Mouse (Mus musculus) lung, postnatal 4 days (tissue): Measurements from ENCODE around the gene Tmem190.
"Not testable (repeated sequence)": the region's sequence is repeated elsewhere in the genome, so short reads cannot be mapped to it uniquely, and the experiment has no call there.

Source experiments
- DNase-seq, 2 experiments: peaks; one replicate each; pipeline ENCODE4 v3.0.0; 2021

The Tmem190 gene

GRCm38 (mm10) chr7:4776861-4777830 lies 5.6 kb upstream of the Tmem190 start:
- DNase-seq = peak; percentile 69 to 75

- DNase-seq = no peak
These were observed 4.7 kb upstream of the Tmem190 start for GRCm38 (mm10) chr7:4777851-4778637.

DNA sequence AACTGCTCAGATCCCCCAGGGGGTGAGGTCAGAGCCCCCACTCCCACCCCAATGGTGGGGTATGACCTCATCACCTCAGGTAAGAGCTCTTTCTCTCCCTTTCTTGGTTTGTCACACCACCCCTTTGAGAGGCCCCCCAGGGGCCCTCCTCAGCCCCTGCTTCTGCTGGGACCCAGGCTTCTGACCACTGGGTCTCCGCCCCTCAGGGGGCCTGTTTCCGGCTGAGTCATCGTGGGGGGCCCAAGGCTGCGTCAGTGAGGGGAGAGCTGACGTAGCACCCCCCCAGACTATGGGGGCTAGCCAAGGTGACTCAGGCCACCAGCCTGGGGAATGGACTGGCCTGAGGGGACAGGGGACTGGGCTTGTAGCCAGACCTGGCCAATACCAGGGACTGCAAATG lies 2.8 kb upstream of the Tmem190 start:
- no peak for DNase-seq

GRCm38 (mm10) chr7:4782130-4782529 lies 607 bp upstream of the Tmem190 start:
- no peak for DNase-seq

DNA sequence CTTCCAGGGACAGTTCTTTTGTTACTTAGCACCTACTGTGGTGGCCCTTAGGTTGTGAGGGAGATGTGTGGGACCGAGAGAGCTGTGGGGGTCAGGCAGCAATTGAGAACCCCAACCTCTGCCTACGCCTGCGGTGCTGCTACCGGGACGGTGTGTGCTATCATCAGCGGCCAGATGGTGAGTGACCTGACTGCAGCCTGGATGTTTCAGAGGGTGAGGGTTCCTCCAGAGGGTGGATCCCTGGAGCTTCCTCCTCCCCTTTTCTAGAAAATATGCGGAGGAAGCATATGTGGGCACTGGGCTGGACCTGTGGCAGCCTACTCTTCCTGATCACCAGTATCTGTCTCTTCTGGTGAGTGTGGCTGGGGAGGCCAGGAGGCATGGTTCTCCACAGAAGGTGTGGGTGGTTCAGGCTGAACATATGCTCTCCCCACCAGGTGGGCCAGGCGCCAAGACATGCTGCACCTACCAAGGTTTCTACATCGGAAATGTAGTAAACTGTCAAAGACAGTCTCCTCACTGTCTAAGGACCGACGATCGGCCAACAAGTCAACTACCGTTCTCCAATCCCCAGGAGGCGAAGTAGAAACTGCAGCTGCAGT lies 1.0 kb downstream of the Tmem190 start:
- DNase-seq = no peak

DNA sequence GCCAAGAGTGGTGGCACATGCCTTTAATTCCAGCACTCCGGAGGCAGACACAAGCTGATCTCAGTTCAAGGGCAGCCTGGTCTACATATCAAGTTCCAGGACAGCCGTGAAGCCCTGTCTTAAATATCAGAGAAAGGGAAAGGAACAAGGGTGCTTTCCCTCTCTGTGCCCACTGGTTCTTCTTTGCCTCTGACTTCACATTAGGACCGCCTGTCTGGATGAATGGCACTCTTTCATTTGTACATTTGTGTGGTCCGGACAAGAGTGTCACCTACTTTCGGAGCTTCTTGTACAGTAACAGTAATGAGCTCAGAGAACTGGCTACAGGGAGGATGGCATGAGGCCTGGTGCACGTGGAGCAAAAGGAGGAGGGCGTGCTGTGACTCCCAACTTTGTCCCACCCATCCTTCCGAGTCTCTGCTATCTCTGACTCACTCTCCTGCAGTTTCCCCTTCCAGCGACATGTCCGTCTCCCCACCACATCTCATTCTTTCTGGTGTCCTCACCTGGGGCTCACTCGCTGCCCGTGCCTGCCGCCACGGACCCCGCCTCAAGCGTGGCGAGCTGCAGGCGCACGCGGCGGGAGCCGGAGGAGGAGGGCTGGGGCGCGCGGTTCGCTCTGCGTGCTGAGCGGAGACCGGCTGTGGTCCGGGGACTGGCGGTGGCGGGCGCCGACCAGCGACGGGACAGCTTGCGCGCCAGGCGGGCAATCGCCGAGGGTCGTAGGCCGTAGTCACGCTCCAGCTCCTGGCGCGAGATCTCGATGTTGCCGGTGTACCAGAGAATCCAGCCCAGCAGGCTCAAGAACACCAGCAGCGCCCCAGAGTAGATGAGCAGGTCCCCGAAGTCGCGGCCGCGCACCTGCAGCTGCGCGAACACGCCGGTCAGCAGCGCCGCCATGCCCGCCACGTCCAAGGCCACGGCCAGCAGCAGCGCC lies 6.0 kb downstream of the Tmem190 start:
- DNase-seq = peak; percentile 75 to 79

DNA sequence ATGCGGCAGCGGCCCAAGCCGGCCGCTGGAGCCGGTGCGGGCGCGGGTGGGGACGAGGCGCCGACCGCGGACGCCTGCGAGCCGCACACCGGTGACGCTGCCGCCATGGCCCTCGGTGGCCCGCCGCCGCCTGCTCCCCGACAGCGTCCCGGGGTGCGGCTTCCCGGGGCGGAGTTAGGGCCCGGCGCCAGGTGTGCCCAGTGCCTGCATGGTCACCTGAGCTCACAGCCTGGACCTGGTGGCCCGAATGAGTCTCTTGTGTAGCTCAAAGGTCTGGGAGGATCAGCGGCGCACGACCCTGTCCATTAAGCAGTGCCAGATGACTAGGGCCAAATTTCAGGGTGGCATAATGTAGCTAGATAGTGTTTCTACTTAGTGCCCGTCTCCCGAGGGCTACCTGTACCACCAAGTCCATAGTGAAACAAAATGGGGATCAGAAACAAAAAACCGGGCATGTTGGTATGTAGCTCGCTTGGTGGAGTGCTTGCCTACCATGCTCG lies 6.7 kb downstream of the Tmem190 start, which contains the start of gene Tmem238:
Gene Tmem238 (minus strand): TSS at position 221 of the 500 bp plus-strand sequence.
- peak; percentile 79 to 84 for DNase-seq

- peak; percentile 97 for DNase-seq
These were observed 9.8 kb downstream of the Tmem190 start, which contains the start of gene Rpl28 for GRCm38 (mm10) chr7:4792278-4793212. Gene Rpl28 (plus strand): TSS chr7:4792874.

DNA sequence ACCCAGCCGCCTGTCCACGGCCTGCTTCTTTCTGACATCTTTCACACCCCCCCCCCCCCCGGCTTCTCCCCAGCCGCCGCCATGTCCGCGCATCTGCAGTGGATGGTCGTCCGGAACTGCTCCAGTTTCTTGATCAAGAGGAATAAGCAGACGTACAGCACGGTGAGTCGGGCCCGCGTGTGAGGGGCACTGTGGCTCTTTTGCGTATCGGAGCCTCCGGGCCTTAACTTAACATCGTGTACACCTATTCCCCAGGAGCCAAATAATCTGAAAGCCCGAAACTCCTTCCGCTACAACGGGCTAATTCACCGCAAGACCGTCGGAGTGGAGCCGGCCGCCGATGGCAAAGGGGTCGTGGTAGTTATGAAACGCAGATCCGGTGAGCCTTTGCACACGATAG lies 10.5 kb downstream of the Tmem190 start:
- DNase-seq = peak in 1 of 2 experiments; percentile 27

- DNase-seq = no peak
These were observed 10.9 kb downstream of the Tmem190 start for GRCm38 (mm10) chr7:4793674-4794073.

- no peak for DNase-seq
These were observed 12.0 kb downstream of the Tmem190 start for GRCm38 (mm10) chr7:4794631-4795168.

DNA sequence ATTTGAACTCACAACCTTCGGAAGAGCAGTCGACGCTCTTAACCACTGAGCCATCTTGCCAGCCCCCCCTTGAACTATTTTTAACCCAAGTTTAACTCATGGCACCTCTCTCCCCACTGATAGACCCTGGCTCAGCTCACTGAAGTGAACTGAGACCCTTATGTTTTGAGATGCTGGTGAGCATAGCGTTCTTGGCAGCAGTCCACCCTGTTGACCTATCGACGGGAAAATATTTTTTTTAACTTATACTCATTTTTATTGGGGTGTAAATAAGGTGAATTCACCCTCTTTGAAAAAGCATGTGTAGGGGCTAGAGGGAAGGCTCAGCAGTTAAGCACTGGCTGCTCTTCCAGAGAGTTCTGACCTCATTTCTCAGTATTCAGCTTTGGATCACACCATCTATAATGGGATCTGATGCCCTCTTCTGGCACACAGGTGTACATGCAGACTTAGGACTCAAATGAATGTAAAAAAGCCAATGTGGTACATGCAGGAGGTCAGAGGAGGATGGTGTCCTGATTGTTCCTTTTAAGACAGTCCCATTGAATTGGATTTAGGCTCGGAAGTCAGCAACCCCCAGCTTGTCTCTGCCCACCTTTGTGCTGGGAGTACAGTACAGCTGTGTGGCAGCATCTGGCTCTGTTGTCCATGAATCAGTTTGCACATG lies 13.2 kb downstream of the Tmem190 start:
- DNase-seq = peak in 1 of 2 experiments; percentile 31

- no peak for DNase-seq
These were observed 19.5 kb downstream of the Tmem190 start for GRCm38 (mm10) chr7:4802247-4802646.

- DNase-seq = peak in 1 of 2 experiments; percentile 54
These were observed 24.0 kb downstream of the Tmem190 start for GRCm38 (mm10) chr7:4806716-4807115.

DNA sequence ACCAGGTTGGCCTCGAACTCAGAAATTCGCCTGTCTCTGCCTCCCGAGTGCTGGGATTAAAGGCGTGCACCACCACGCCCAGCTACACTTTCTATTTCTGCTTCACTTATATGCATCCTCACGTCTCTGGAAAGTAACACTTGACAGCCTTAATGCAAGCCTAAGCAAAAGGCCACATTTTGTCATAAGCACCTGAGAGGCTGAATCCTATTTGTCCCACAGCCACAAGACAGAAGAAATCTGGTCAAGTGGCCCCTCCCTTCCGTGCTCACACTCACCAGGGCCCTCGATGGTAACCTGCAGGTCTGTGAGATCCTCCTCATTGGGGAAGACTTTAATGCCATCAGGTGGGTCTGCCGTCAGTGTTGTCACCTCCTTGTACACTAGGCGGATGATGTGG lies 28.4 kb downstream of the Tmem190 start:
- DNase-seq = not testable (repeated sequence)

DNA sequence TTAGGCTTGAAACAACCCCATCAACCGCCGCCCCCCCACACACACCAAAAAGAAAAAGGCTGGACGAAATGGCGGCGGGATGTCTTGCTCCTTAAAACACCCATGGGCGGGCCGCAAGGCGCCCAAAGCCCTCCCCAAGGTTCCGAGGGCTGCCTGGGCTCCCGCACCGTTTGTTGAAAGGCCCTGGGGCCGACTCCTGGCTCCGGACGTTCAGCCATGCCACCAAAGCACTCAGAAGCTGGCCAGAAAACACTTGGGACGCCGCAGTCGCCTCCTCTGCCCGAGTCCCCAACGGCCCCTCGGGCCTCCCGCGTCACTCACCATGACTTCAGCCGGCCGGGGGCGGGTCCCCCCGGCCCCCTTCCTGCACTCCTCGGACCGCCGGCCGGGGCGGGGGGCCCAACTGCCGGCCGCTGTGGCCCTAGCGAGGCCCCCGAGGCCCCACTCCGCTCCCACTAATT lies 29.1 kb downstream of the Tmem190 start:
- no peak for DNase-seq

- peak; percentile 98 to 99 for DNase-seq
These were observed 29.8 kb downstream of the Tmem190 start, which contains the start of gene Ube2s for GRCm38 (mm10) chr7:4812303-4813104. Gene Ube2s (minus strand): TSS chr7:4812590.

DNA sequence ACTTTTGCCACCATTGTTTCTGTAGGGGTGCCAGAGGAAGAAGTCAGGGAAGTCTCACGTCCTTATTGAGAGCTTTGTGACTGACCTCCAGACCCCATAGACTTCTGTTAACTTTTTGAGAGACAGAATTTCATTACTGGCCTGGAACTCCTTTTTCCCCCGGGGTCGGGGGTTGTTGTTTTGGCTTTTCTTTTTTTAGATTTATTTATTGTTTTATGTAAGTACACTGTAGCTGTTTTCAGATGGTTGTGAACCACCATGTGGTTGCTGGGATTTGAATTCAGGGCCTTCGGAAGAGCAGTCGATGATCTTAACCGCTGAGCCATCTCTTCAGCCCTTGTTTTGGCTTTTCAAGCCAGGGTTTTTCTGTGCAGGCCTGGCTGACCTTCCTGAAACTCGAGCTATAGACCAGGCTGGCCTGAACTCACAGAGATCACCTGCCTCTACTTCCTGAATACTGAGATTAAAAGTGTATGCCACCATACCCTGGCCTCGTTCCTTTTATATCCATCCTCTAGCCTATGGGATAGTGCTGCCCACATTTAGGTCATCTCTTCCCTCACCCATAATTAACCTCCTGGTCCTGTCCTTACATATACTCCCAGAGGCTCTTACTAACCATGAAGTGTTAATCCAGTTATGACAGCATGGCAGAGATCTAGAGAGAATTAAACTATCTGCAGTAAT lies 30.5 kb downstream of the Tmem190 start:
- no peak for DNase-seq
